Mouse (Mus musculus): Measurements from ENCODE around the gene Slc6a16. TPM values are rescaled to one million over a fixed set of nuclear protein-coding genes. Genes with fewer than 3 reads are reported as not detected.
"Not testable (repeated sequence)": the region's sequence is repeated elsewhere in the genome, so short reads cannot be mapped to it uniquely, and the experiment has no call there.

The Slc6a16 gene
- total RNA-seq, 1 experiment from 2014 or later, result not detected

- no peak for ATAC-seq (replicated peaks; ENCODE audit: low read depth, poor library complexity, severe bottlenecking)
Observed at GRCm38 (mm10) chr7:45240109-45240508, 776 bp upstream of the Slc6a16 start.

DNA sequence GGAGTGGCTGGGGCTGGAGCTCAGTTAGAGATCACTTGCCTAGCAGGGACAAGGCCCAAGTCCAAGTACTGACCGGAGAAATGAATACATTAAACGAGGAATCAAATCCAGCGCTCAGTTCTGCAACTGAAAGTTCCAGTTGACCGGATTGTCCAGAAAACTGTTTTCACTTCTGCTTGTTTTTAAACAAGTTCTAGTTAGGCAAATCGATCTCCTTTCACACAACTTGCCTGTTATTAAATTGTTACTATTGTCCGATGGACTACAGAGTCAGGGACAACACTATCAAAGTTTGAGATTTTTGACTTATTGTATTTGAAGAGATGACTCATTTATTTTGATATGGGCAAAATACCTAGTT, 484 bp downstream of the Slc6a16 start:
- ATAC-seq (replicated peaks; ENCODE audit: low read depth, poor library complexity, severe bottlenecking), result no peak

DNA sequence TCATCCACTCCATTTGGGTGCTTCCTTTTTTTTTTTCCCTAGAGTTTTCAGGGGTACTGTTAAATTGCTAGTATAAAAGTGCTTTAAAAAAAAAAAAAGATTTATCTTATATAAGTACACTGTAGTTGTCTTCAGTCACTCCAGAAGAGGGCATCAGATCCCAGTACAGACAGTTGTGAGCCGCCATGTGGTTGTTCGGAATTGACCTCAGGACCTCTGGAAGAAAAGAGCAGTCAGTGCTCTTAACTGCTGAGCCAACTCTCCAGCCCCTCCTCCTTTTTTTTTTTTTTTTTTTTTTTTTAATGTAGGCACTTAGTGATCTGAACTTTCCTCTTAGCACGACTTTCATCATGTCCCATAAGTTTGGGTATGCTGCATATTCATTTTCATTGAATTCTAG, 6.8 kb downstream of the Slc6a16 start:
- no peak for ATAC-seq (replicated peaks; ENCODE audit: low read depth, poor library complexity, severe bottlenecking)

- no peak for ATAC-seq (replicated peaks; ENCODE audit: low read depth, poor library complexity, severe bottlenecking)
Observed at GRCm38 (mm10) chr7:45253806-45254205, 12.9 kb downstream of the Slc6a16 start.

GRCm38 (mm10) chr7:45255822-45256221, 14.9 kb downstream of the Slc6a16 start:
- ATAC-seq (replicated peaks; ENCODE audit: low read depth, poor library complexity, severe bottlenecking), result not testable (repeated sequence)

GRCm38 (mm10) chr7:45257063-45257840, 16.4 kb downstream of the Slc6a16 start:
- ATAC-seq (replicated peaks; ENCODE audit: low read depth, poor library complexity, severe bottlenecking), result no peak

DNA sequence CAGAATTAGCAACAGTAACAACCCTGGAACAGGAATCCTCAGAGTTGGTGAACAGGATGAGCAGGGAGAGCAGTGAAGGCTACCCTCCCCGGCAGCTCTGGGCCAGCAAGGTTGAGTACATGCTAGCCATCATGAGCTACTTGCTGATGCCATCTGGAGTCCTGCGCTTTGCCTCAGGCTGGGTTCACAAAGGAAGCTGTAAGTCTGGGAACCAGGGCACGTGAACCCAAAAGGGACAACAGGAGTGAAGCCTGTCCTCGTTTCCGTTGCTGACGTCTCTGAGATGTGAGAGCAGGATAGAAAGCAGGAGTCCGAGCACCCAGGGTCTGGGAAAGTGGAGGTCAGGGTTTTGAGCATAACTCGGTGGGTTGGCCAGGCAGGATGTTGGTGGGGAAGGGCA, 18.4 kb downstream of the Slc6a16 start:
- ATAC-seq (replicated peaks; ENCODE audit: low read depth, poor library complexity, severe bottlenecking), result no peak

DNA sequence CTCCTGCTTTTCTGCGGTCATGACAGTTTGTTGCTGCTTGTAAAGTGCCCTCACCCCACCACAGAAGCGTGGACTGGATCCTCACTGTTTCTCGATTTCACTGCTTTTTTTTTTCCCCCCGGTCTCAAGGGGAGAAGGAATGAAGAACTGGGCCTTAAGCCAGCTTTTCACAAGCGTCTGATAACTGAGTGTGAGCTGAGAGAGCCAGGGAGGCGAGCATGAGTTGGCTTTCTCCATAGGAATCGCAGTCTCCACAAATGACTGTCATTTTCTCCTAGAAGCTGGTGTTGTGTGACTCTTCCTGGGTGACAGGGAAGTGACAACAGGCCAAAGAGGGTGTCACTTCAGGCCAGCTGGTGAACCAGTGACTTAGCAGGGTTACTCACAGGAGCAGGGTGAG, 21.4 kb downstream of the Slc6a16 start:
- ATAC-seq (replicated peaks; ENCODE audit: low read depth, poor library complexity, severe bottlenecking), result no peak

- no peak for ATAC-seq (replicated peaks; ENCODE audit: low read depth, poor library complexity, severe bottlenecking)
Observed at GRCm38 (mm10) chr7:45263006-45263607, 22.2 kb downstream of the Slc6a16 start.

GRCm38 (mm10) chr7:45264348-45264747, 23.5 kb downstream of the Slc6a16 start:
- ATAC-seq (replicated peaks; ENCODE audit: low read depth, poor library complexity, severe bottlenecking), result no peak

DNA sequence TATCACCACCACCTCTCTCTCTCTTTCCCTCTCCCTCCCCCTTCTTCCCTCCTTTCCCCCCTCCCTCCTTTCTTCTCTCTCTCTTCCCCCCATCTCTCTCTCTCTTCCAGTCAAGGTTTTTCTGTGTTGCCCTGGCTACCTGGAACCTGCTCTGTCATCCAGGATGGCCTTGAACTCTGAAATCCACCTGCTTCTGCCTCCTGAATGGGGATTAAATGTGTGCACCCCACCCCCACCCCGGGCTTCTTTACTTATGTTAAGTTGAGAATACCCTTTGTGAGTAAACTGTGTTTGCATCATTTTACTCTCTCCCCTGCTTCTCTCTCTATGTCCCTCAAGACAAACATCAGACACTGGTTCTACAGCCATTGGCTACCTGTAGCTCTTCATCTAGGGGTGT, 24.6 kb downstream of the Slc6a16 start:
- no peak for ATAC-seq (replicated peaks; ENCODE audit: low read depth, poor library complexity, severe bottlenecking)

- ATAC-seq (replicated peaks; ENCODE audit: low read depth, poor library complexity, severe bottlenecking), result no peak
Observed at GRCm38 (mm10) chr7:45272786-45273412, 32.0 kb downstream of the Slc6a16 start.

- ATAC-seq (replicated peaks; ENCODE audit: low read depth, poor library complexity, severe bottlenecking), result no peak
Observed at GRCm38 (mm10) chr7:45273672-45274071, 32.8 kb downstream of the Slc6a16 start.

DNA sequence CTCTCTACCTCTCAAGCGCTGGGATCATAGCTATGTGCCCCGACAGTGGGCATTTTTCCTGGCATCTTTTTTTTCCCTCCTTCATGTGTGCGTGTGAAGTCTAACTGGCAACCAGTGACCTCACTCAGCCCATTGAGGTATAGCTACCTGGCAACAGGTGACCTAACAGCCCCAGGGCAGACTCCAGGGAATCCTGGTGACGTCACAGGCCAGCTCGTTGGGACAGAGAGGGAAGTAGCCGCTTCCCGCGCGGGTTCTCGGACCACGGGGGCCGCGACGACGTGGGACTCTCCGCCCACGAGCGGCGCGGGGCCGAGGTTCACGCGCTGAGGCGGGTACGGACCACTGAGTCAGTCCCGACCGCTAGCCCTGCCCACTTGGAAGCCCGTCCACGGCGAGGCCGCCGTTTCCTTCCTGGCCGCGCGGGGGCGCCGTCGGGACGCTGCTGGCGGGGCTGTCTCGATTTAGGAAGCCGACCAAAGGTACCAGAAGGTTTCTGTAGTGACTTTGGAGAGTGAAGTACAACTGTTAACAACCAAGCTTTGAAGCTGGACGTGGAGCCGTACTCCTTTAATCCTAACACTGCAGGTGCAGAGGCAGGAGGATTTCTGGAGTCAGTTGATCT, 36.4 kb downstream of the Slc6a16 start, which contains the start of gene Slc6a21:
Slc6a21 (plus strand) TSS at position 378 of the 625 bp plus-strand sequence.
- peak; percentile 81 for ATAC-seq (replicated peaks; ENCODE audit: low read depth, poor library complexity, severe bottlenecking)

DNA sequence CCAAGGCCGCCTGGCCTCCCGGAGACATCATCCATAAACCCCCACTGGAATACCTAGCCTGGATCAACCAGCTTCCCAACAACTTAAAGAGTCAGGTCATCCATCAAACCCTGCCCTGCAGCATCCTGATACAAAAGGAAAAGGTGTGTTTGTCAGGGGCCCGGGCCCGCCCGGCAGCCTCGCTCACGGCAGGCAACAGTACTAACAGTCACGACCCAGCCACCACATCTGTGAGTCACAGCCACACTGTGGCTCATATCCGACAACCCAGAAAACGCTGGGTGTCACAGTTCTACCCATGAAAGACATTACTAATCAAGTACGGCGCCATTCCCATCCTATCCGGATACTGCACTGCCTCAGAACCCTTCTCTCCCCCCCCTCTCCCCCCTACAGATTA, 45.6 kb downstream of the Slc6a16 start:
- no peak for ATAC-seq (replicated peaks; ENCODE audit: low read depth, poor library complexity, severe bottlenecking)

DNA sequence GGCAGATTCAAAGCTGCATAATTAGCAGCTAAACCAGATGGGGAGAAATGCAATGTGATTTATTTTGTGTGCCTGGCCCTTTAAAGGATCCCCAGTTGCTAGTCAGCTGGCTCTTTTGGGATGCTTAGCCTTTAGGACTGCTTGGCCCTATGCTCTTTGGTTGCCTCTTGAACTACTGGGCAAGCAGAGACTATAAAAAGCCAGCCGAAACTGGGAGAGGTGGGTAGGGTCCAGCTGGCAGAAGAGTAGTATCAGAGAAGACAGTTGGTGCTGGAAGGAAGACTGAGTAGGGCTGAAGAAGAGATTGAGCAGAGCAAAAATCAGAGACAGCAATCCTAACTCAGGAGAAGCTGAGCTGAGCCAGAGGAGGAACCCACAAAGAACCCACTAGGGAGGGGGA, 55.7 kb downstream of the Slc6a16 start:
- ATAC-seq (replicated peaks; ENCODE audit: low read depth, poor library complexity, severe bottlenecking), result no peak

DNA sequence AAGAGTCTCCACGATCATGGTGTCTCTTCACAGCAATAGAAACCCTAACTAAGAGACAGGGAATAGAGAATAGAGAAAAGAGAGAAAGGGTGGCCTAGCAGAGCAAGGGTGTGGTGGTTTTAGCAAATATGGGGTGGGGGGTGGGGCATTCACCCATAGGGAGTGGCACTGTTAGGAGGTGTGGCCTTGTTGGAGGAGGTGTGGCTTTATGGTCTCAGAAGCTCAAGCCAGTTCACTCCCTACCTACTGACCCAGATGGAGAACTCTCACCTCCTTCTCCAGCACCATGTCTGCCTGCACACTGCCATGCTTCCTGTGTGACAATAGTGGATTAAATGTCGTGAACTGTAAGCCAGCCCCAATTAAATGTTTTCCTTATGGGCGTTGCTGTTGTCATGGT, 56.7 kb downstream of the Slc6a16 start:
- ATAC-seq (replicated peaks; ENCODE audit: low read depth, poor library complexity, severe bottlenecking), result no peak

GRCm38 (mm10) chr7:45299752-45300151, 58.9 kb downstream of the Slc6a16 start:
- peak; percentile 100 for ATAC-seq (replicated peaks; ENCODE audit: low read depth, poor library complexity, severe bottlenecking)

DNA sequence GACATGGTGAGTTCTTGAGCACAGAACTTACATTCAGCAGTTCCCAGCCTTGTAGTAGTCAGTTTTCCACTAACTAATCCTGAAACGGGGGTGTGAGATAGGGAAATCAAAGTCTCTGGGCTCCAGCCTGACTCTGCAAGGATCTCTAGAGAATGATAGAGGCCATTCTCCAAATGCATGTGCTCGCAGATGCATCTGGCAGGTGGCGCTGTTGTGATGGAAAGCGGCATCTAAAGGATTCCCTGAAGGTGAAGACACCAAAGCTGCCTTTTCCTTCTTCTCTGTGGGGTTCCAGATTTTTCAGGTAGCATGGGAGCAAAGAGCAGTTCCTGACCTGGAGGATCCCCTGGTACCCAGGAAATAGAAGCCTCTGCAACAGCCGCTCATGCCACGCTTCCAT, 59.4 kb downstream of the Slc6a16 start:
- peak; percentile 45; the same call in 1 of the 2 replicates for ATAC-seq (replicated peaks; ENCODE audit: low read depth, poor library complexity, severe bottlenecking)

DNA sequence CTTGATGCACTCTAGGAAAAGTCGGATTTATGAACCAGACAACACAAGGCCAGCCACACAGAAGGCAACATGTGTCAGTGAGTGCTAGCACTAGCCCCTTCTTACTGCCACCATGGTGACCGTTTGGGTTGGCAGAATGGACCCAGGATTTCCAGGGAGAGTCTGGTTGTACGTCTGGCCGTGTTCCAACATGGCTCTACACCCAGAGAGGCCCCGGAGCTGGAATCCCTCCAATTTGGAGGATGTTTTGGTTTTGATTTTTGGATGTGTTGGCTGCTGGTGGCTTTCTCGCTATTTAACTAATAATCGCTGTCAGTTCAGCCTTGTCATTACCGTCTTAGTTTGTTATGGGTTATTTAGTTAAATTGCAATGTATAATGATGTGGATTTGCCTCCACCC, 61.7 kb downstream of the Slc6a16 start:
- no peak for ATAC-seq (replicated peaks; ENCODE audit: low read depth, poor library complexity, severe bottlenecking)

DNA sequence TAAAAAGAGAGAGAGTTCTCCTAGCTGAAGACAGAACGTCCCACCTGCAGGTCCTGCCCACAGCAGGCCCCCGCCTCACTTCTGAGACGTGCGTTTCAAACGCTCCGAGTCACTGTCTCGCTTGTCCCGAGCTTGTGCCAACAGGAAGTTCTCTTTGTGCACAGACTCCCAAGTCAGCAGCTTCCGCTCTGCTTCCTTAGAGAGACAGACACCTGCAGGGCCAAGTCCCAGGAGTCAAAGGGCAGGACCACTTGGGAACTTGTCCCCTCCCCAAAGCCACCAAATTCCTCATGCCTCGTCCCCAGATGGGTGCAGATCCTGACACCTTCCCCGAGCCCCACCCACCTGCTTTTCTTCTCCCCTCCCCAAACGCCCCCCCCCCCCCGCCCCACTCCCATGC, 64.0 kb downstream of the Slc6a16 start:
- ATAC-seq (replicated peaks; ENCODE audit: low read depth, poor library complexity, severe bottlenecking), result no peak

Data from common myeloid progenitor, adult 5-6 weeks (primary cell).